Mouse (Mus musculus) mouse embryonic stem cell (cell line): ENCODE results near the gene Vmn1r44.
"Not testable (repeated sequence)": the region's sequence is repeated elsewhere in the genome, so short reads cannot be mapped to it uniquely, and the experiment has no call there.

Experiments used
- in situ Hi-C, 2 experiments: fragments of 300-500 bp; cut with MboI; formaldehyde crosslinking; loops; 1 replicate in 1 of 2; 3 replicates in 1 of 2; pipeline ENCODE4 v1.14.3; 2019 to 2020; ENCODE audit warnings: low sequenced_read_pairs in 2 of 2, low pct_unique_long_range_greater_than_20kb in 1 of 2, mixed read lengths in 1 of 2; ENCODE audit not compliant: unreplicated experiment in 1 of 2

Vmn1r44 gene

DNA sequence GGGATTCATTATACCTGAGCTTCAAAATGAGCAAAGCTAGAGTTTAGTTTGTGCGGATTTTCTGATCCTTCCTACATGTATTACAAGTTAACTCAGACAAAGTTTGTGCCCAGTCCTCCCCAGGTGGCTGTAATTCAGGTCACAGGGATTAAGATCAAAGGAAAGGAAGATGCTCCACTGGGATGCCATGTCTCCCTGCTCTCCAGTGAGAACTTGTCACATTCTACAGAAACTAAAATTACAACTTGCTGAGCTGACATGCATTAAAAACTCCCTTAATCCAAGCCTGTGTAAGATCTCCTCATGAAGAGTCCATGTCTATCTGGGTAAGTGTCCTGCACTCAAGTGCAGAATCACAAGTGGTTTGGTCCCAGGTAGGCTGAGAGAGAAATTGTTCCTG lies at the start of gene Vmn1r44:
TSS of gene Vmn1r44 (plus strand) at position 301 of the 400 bp plus-strand sequence.
- in situ Hi-C loops: no loop called here

DNA sequence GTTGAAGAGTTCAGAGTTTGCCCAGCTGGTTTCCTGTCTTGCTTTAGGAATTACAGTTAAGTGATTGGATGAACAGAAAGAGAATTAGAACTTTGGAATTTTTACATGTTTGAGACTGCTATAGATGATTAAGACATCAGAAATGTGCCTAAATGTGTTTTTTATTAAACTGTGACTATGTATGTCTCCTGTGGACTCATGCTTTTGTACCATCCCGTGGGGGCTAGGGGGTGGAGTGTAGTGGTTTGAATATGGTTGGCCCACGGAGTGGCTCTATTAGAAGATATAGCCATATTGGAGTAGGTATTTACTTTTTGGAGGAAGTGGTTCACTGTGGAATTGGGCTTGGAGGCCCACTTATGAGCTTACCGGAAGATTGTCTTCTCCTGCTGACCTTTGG lies 25.9 kb upstream of the Vmn1r44 start:
- in situ Hi-C loops: no loop called here

DNA sequence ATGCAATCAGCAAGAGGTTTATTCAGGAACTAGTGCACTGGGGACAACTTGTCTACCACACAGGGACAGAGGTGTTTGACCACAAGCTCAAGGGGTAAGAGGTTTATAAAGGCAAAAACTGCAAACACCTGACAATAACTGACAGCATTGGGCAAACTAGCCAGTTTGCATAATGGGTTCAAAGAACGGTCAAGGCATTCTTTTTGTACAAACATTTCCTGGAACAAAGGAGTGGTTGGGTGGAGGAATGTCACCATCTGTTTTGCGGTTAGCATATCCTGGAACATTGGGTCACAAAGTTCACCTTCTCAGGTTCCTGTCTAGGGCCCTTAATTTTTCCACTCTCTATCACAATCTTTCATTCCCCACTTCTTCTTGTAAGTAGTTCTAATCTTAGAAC lies 23.6 kb upstream of the Vmn1r44 start:
- in situ Hi-C loops: no loop called here

DNA sequence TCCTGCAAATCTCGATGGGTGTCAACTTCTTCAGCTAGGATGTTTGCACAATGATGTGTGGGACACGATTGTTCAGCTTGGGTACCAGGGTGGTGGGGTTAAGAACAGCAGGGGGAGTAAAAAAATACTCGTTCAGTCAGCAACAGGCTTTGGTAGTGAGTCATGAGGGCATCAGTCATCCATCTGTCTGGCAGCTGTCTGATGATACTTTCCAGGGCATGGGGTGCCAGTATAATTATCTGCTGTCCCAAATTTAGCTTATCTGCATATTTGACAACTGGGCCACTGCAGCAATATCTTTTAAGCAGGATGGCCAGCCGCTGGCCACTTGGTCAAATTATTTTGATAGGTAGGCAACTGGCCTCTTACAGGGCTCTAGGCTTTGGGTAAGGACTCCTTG lies 19.7 kb upstream of the Vmn1r44 start:
- in situ Hi-C loops: no loop called here

DNA sequence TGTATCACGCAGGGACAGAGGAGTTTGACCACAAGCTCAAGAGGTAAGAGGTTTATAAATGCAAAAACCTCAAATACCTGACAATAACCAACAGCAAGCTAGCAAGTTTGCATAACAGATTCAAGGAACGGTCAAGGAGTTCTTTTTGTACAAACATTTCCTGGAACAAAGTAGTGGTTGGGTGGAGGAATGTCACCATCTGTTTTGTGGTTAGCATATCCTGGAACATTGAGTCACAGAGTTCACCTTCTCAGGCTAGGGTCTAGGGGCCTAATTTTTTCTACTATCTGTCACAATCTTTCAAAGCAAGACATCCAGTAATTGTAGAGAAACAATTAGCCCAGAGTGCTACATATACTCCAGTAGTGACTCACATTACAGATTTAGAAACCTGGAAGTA lies 16.2 kb upstream of the Vmn1r44 start:
- in situ Hi-C loops: no loop called here

DNA sequence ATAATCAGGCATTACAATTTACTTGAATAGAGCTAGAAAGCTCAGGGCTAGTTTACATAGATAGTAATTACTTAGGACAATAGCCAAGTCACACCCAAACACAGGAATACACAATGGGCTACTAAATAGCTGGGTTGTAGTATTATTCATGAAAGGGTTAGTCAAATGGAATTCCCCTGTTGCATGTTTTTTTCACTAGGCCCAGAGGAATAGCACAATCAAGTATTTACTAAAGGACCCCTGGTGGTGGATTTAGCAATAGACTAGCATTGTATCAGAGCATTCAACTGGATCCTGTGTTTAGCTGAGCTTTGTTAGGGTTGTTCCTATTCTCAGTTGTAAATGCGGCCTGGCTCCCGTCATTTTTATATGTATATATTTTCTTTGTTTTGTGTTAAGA lies 15.5 kb upstream of the Vmn1r44 start:
- in situ Hi-C loops: no loop called here

DNA sequence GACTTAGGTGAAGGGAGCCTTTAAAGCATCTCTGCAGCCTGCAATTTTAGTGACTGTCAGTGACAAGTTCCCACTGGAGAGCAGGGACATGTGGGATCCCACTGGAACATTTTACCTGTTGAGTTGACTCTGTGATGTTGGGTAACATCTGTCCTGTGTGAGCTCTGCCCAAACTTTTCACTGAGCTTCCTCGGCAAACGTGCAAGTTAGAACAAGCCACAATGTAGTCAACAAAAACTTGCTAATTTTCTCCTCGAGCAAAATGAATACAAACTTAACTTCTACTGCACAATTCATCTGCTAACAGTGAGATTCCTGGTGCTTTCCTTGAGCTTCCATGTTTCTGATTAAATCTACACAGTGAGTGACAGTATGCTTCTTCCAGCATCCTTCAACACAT lies 7.1 kb upstream of the Vmn1r44 start, which contains the start of the genes Vmn1r42 and Vmn1r43:
TSS of gene Vmn1r42 (minus strand) at position 101 of the 400 bp plus-strand sequence.
TSS of gene Vmn1r43 (minus strand) at position 101 of the 400 bp plus-strand sequence.
- in situ Hi-C loops: not testable (repeated sequence)

DNA sequence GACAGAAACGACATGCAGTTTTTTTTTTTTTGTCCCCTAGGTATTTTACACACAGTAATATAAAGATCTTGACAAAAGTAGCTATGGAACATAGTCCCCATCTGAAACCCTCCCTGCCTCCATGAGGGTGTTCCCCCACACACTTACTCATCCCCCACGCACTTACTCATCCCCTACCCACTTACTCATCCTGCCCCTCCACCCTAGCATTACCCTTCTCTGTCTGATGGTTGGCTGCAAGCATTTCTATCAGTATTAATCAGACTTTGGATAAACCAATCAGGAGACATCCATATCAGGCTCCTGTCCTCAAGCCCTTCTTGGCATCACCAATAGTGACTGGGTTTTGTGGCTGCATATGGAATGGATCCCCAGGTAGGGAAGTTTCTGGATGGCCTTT lies 6.5 kb upstream of the Vmn1r44 start:
- in situ Hi-C loops: no loop called here

DNA sequence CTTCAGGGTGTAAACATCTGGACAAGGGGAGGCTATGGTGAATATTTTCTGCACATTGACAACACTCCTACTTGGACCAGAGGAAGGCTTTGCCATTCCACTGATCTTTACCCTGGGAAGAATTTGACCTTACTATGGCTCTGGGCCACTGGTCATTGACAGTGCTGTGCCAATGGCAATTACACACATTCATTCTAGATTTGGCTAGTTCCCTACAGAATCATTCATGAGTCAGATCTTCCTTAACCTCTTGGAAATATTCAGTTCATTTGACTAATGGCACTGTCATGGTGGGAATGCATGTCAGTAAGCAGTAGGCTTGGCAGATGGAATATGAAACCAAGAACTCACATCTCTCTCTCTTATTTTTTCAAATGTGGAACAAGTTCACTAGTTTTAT lies 2.6 kb upstream of the Vmn1r44 start:
- in situ Hi-C loops: no loop called here

DNA sequence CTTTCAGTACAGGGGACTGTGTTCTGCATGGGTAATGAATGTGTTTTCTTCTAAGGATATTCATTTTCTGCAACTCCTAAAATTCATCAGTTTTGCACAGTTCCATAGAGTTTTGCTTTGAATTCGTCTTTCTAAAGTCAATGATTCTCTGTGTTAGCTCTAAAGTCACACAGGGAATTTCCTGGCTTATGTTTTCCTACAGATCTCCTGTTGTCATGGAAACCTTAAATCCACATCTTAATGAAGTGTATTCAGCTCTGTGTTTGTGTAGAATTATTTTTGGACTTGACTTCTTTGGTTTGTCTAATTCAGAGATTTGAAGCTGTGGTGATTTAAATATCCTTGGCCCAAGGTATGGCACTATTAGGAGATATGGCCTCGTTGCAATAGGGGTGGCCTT lies 352 bp downstream of the Vmn1r44 start:
- in situ Hi-C loops: no loop called here

DNA sequence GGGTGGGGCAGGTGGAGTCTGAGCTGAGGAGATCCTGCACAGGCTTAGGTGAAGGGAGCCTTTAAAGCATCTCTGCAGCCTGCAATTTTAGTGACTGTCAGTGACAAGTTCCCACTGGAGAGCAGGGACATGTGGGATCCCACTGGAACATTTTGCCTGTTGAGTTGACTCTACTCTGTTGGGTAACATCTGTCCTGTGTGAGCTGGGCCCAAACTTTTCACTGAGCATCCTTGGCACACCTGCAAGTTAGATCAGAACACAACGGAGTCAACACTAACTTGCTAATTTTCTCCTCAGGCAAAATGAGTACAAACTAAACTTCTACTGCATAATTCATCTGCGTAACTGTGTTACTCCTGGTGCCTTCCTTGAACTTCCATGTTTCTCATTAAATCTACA lies 57.0 kb downstream of the Vmn1r44 start, which contains the start of gene Vmn1r45:
TSS of gene Vmn1r45 (minus strand) at position 101 of the 400 bp plus-strand sequence.
- in situ Hi-C loops: not testable (repeated sequence)

DNA sequence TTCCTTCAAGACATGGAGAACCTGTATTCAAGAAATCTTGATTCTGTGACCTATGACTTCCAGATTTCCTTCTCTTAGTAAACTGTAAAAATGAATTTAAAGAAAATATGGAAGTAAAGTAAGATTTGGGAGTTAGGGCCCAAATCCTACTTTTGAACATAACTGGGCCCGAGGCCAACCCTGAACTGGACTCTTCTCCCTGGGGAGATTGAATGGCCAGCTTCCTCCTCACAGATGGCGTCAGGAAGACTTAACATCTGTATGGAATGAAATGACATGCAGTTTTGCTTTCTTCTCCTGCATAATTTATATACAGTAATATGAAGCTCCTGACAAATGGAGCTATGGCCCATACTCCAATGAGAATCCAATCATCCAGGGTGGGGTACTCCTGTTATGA lies 57.5 kb downstream of the Vmn1r44 start:
- in situ Hi-C loops: no loop called here
